In the genomic region with DNA sequence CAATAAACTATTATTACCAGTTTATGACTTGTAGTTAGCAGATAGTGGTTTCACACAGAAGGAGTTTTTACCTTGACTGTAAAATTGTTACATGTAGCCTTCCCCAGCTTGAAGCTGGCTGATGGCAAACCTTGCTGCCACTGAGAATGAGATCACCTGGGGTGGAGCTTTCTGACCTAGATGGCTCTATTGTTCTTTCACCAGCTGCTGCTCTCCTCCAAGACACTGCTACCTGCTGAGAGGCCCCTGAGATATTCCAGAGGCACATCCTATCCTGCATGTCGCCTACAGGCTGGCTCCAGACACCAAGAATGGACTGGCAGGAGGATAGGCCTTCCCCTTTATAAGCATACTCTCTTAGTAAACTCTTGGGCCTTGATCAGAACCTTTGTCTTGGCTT, we compare ENCODE assay signal across 40 mouse cellular contexts. TPM values are rescaled to one million over a fixed set of nuclear protein-coding genes. Genes with fewer than 3 reads are reported as not detected.
"Had no signal": no experiment of that assay in that cellular context is flagged by ENCODE, and none has a peak within 500 bp of the region (broad histone marks: within the 10 kb centered on the region; RNA-seq: fewer than 3 reads in every experiment).

No protein-coding gene starts in this region.

- H3K9me3 ChIP-seq: heart, embryonic 13.5 days; heart, embryonic 15.5 days; hindbrain, embryonic 13.5 days; hindbrain, embryonic 15.5 days; kidney, embryonic 15.5 days; limb, embryonic 10.5 days; limb, embryonic 12.5 days had no signal

- H3K4me3 ChIP-seq: gastrocnemius, adult 2 months; heart, adult 2 months; heart, embryonic 13.5 days; heart, embryonic 15.5 days; hindbrain, embryonic 10.5 days; hindbrain, embryonic 13.5 days; hindbrain, embryonic 15.5 days; kidney, embryonic 15.5 days; left cerebral cortex, adult 2 months; limb, embryonic 10.5 days; limb, embryonic 12.5 days; liver, embryonic 13.5 days; liver, embryonic 15.5 days had no signal

- H3K9ac ChIP-seq: heart, embryonic 13.5 days; heart, embryonic 15.5 days; hindbrain, embryonic 13.5 days; hindbrain, embryonic 15.5 days; kidney, embryonic 15.5 days; limb, embryonic 12.5 days; liver, embryonic 13.5 days; liver, embryonic 15.5 days; liver, postnatal 0 days had no signal

- H3K4me1 ChIP-seq: heart, embryonic 13.5 days; heart, embryonic 15.5 days; hindbrain, embryonic 10.5 days; hindbrain, embryonic 13.5 days; hindbrain, embryonic 15.5 days; kidney, embryonic 15.5 days; limb, embryonic 10.5 days; limb, embryonic 12.5 days; liver, embryonic 13.5 days; liver, embryonic 15.5 days had no signal

- H3K27ac ChIP-seq: gastrocnemius, adult 2 months; heart, adult 2 months; heart, embryonic 13.5 days; heart, embryonic 15.5 days; hindbrain, embryonic 10.5 days; hindbrain, embryonic 13.5 days; hindbrain, embryonic 15.5 days; hindbrain, postnatal 0 days; kidney, embryonic 15.5 days; kidney, postnatal 0 days; left cerebral cortex, adult 2 months; limb, embryonic 10.5 days; limb, embryonic 12.5 days; liver, embryonic 13.5 days; liver, embryonic 15.5 days had no signal

- H3K36me3 ChIP-seq: heart, embryonic 13.5 days; heart, embryonic 15.5 days; hindbrain, embryonic 10.5 days; hindbrain, embryonic 13.5 days; hindbrain, embryonic 15.5 days; kidney, embryonic 15.5 days; limb, embryonic 10.5 days; limb, embryonic 12.5 days; liver, embryonic 13.5 days; liver, embryonic 15.5 days had no signal

- DNase-seq: gastrocnemius, adult 2 months; gastrocnemius, postnatal 14 days; gastrocnemius, postnatal 36 days; heart, adult 11 months; heart, adult 2 months; heart, postnatal 4 days; kidney, adult 11 months; kidney, adult 2 months; kidney, adult 9 months; kidney, postnatal 14 days; kidney, postnatal 36 days; liver; liver, embryonic 13.5 days; liver, postnatal 0 days had no signal

- H3K27me3 ChIP-seq: heart, embryonic 13.5 days; heart, embryonic 15.5 days; hindbrain, embryonic 13.5 days; hindbrain, embryonic 15.5 days; kidney, embryonic 15.5 days; limb, embryonic 12.5 days; liver, embryonic 13.5 days; liver, embryonic 15.5 days had no signal

- H3K4me2 ChIP-seq: heart, embryonic 11.5 days; heart, embryonic 13.5 days; heart, embryonic 15.5 days; hindbrain, embryonic 13.5 days; hindbrain, embryonic 15.5 days; kidney, embryonic 15.5 days; limb, embryonic 12.5 days; liver, embryonic 11.5 days; liver, embryonic 13.5 days; liver, embryonic 15.5 days had no signal

- ATAC-seq: hindbrain, postnatal 0 days; intestine, embryonic 16.5 days; liver, postnatal 0 days had no signal

RNA-seq across cellular contexts. Expression of a gene that starts 55.8 kb away (rescaled TPM):
- total RNA-seq: gastrocnemius, adult 2 months; gastrocnemius, postnatal 14 days; gastrocnemius, postnatal 36 days; heart, adult 2 months; heart, postnatal 25 days; heart, postnatal 4 days; hindbrain, postnatal 0 days; layer of hippocampus, adult 18-20 months; layer of hippocampus, adult 8-10 months; layer of hippocampus, postnatal 10 days; layer of hippocampus, postnatal 25 days; left cerebral cortex, adult 2 months; left cerebral cortex, postnatal 14 days; left cerebral cortex, postnatal 36 days had no signal
- polyA plus RNA-seq: gonadal fat pad, adult 2 months; heart, adult 2 months; heart, embryonic 11.5 days; heart, embryonic 13.5 days; heart, embryonic 15.5 days; heart, postnatal 0 days; hindbrain, embryonic 10.5 days; hindbrain, embryonic 13.5 days; hindbrain, embryonic 15.5 days; hindbrain, postnatal 0 days; intestine, embryonic 14.5 days; intestine, embryonic 16.5 days; kidney, adult 2 months; kidney, embryonic 15.5 days; kidney, postnatal 0 days; large intestine, adult 2 months; limb, embryonic 10.5 days; liver, embryonic 11.5 days; liver, embryonic 13.5 days; liver, embryonic 15.5 days; liver, postnatal 0 days had no signal
